Mouse (Mus musculus): Measurements from ENCODE around the gene Foxj1. TPM values are rescaled to one million over a fixed set of nuclear protein-coding genes. Genes with fewer than 3 reads are reported as not detected.

The Foxj1 gene
- polyA plus RNA-seq, 2 experiments from 2014 or later: not detected

GRCm38 (mm10) chr11:116298621-116299020, 36.6 kb downstream of the Foxj1 start:
- ATAC-seq: no peak

GRCm38 (mm10) chr11:116298221-116298620, 37.0 kb downstream of the Foxj1 start:
- ATAC-seq: no peak

GRCm38 (mm10) chr11:116297017-116297416, 38.2 kb downstream of the Foxj1 start:
- ATAC-seq: no peak

- no peak for ATAC-seq
These were observed 38.9 kb downstream of the Foxj1 start for GRCm38 (mm10) chr11:116296191-116296734.

- ATAC-seq: no peak
These were observed 40.9 kb downstream of the Foxj1 start for GRCm38 (mm10) chr11:116294319-116294718.

- no peak for ATAC-seq
These were observed 41.6 kb downstream of the Foxj1 start for GRCm38 (mm10) chr11:116293538-116294137.

GRCm38 (mm10) chr11:116292401-116292800, 42.8 kb downstream of the Foxj1 start:
- no peak for ATAC-seq

- no peak for ATAC-seq
These were observed 44.6 kb downstream of the Foxj1 start for GRCm38 (mm10) chr11:116290556-116290955.

- ATAC-seq: no peak
These were observed 47.8 kb downstream of the Foxj1 start for GRCm38 (mm10) chr11:116287351-116287750.

GRCm38 (mm10) chr11:116285770-116286191, 49.4 kb downstream of the Foxj1 start:
- ATAC-seq: no peak

- ATAC-seq: no peak
These were observed 51.2 kb downstream of the Foxj1 start for GRCm38 (mm10) chr11:116283982-116284381.

- ATAC-seq: no peak
These were observed 52.2 kb downstream of the Foxj1 start for GRCm38 (mm10) chr11:116282912-116283521.

GRCm38 (mm10) chr11:116282089-116282488, 53.1 kb downstream of the Foxj1 start:
- no peak for ATAC-seq

GRCm38 (mm10) chr11:116281671-116282070, 53.5 kb downstream of the Foxj1 start:
- ATAC-seq: no peak

- ATAC-seq: no peak
These were observed 54.2 kb downstream of the Foxj1 start, which contains the start of gene Galr2 for GRCm38 (mm10) chr11:116280751-116281663. Gene Galr2 (plus strand): TSS chr11:116280939.

Other genes starting within 250 kb of the Foxj1 start
- 100 to 1,000 TPM in 1 of 2 experiments, 10 to 100 TPM in 1; 85.4 to 142 TPM for gene Wbp2, start 248.4 kb downstream of the Foxj1 start, polyA plus RNA-seq (2017; shearing (Covaris generic))
- gene Trim47, start 208.2 kb downstream of the Foxj1 start, polyA plus RNA-seq (2017; shearing (Covaris generic)): not detected
- 10 to 100 TPM; 10.7 to 11.9 TPM for gene Trim65, start 204.3 kb downstream of the Foxj1 start, polyA plus RNA-seq (2017; shearing (Covaris generic))
- 10 to 100 TPM; 17.9 to 25.8 TPM for gene Mrpl38, start 196.5 kb downstream of the Foxj1 start, polyA plus RNA-seq (2017; shearing (Covaris generic))
- gene Fbf1, start 167.2 kb downstream of the Foxj1 start, polyA plus RNA-seq (2017; shearing (Covaris generic)): 1 to 10 TPM; 2.1 to 3.4 TPM
- 10 to 100 TPM; 56.1 to 77.2 TPM for gene Ten1, start 136.5 kb downstream of the Foxj1 start, polyA plus RNA-seq (2017; shearing (Covaris generic))
- 10 to 100 TPM; 10.0 to 11.7 TPM for gene Acox1, start 136.4 kb downstream of the Foxj1 start, polyA plus RNA-seq (2017; shearing (Covaris generic))
- not detected for gene Evpl, start 97.3 kb downstream of the Foxj1 start, polyA plus RNA-seq (2017; shearing (Covaris generic))
- gene Srp68, start 61.2 kb downstream of the Foxj1 start, polyA plus RNA-seq (2017; shearing (Covaris generic)): 10 to 100 TPM; 33.1 to 42.4 TPM
- gene Galr2, start 54.5 kb downstream of the Foxj1 start, polyA plus RNA-seq (2017; shearing (Covaris generic)): not detected
- gene Exoc7, start 28.2 kb downstream of the Foxj1 start, polyA plus RNA-seq (2017; shearing (Covaris generic)): 10 to 100 TPM; 49.2 to 80.4 TPM
- gene Rnf157, start 77.6 kb upstream of the Foxj1 start, polyA plus RNA-seq (2017; shearing (Covaris generic)): 1 to 10 TPM; 6.6 to 6.9 TPM
- gene Ubald2, start 98.7 kb upstream of the Foxj1 start, polyA plus RNA-seq (2017; shearing (Covaris generic)): 10 to 100 TPM; 13.7 to 15.0 TPM
- gene Qrich2, start 130.8 kb upstream of the Foxj1 start, polyA plus RNA-seq (2017; shearing (Covaris generic)): not detected
- gene Prpsap1, start 158.8 kb upstream of the Foxj1 start, polyA plus RNA-seq (2017; shearing (Covaris generic)): 10 to 100 TPM; 47.3 to 60.5 TPM
- not detected for gene Sphk1, start 195.5 kb upstream of the Foxj1 start, polyA plus RNA-seq (2017; shearing (Covaris generic))
- 1 to 10 TPM; 2.2 TPM for gene Ube2o, start 246.0 kb upstream of the Foxj1 start, polyA plus RNA-seq (2017; shearing (Covaris generic))

All from activated CD4-positive, CD25-positive, alpha-beta regulatory T cell, adult 4 months (primary cell).